ENCODE assay signal across 10 mouse cellular contexts in genomic region chr14:77783217-77783616, GRCm38 (mm10).
A peak's percentile ranks its signal among the peaks of the same experiment; 100 is the strongest.
DNase-seq lines count a peak whose midpoint lies in the region; ATAC-seq and TF ChIP-seq lines count a peak whose summit lies in the region.
"Had no signal": no experiment of that assay in that cellular context is flagged by ENCODE, and none has a peak within 500 bp of the region (broad histone marks: within the 10 kb centered on the region; RNA-seq: fewer than 3 reads in every experiment).

No protein-coding gene starts in this region.

- no peaks in the 10 kb centered on the region for H3K9me3 ChIP-seq in hindbrain, postnatal 0 days (ENCODE audit: low read length)
- no peaks in the 10 kb centered on the region for H3K9me3 ChIP-seq in hindbrain, embryonic 14.5 days (ENCODE audit: control insufficient read depth, low read length)
- H3K9me3 ChIP-seq: limb, embryonic 15.5 days; stomach, embryonic 15.5 days had no signal

- H3K36me3 ChIP-seq in hindbrain, postnatal 0 days (ENCODE audit: insufficient read depth, low read length), result no peaks in the 10 kb centered on the region
- H3K36me3 ChIP-seq in hindbrain, embryonic 14.5 days (replicated peaks; ENCODE audit: control insufficient read depth, insufficient read depth), result no peaks in the 10 kb centered on the region
- H3K36me3 ChIP-seq: limb, embryonic 15.5 days; stomach, embryonic 15.5 days had no signal

- DNase-seq in hindbrain, postnatal 0 days (ENCODE audit: low spot score), result no peak
- no peak for DNase-seq in hindbrain, embryonic 14.5 days (ENCODE audit: low spot score)
- DNase-seq in B cell, adult 2 months, result peak; percentile 41 to 48
- DNase-seq in R1 (ENCODE audit: low read depth, low spot score), result peak; percentile 46
- no peak for DNase-seq in adipocyte (ENCODE audit: low spot score)
- no peak for DNase-seq in right cerebral cortex, postnatal 36 days (ENCODE audit: low spot score in 2 of 2)
- no peak for DNase-seq in gastrocnemius, postnatal 25 days

- no peak for ATAC-seq in hindbrain, postnatal 0 days
- ATAC-seq in hindbrain, embryonic 14.5 days (ENCODE audit: low FRiP score), result no peak
- peak; percentile 65; the same call in 1 of the 2 replicates for ATAC-seq in megakaryocyte progenitor cell, adult 5-6 weeks (replicated peaks; ENCODE audit: poor library complexity)

- H3K27me3 ChIP-seq in hindbrain, postnatal 0 days (ENCODE audit: insufficient read depth, low read length), result no peaks in the 10 kb centered on the region
- H3K27me3 ChIP-seq in hindbrain, embryonic 14.5 days (ENCODE audit: control insufficient read depth, insufficient read depth, low read length), result no peaks in the 10 kb centered on the region
- H3K27me3 ChIP-seq: limb, embryonic 15.5 days; stomach, embryonic 15.5 days had no signal

- no peak overlapping the region for H3K4me2 ChIP-seq in hindbrain, postnatal 0 days (ENCODE audit: low read depth, low read length)
- no peak overlapping the region for H3K4me2 ChIP-seq in hindbrain, embryonic 14.5 days (replicated peaks)
- H3K4me2 ChIP-seq: limb, embryonic 15.5 days; stomach, embryonic 15.5 days had no signal

- H3K4me3 ChIP-seq in hindbrain, postnatal 0 days (ENCODE audit: low read length), result no peak overlapping the region
- H3K4me3 ChIP-seq in hindbrain, embryonic 14.5 days (replicated peaks; ENCODE audit: low read length), result no peak overlapping the region
- H3K4me3 ChIP-seq: limb, embryonic 15.5 days; stomach, embryonic 15.5 days had no signal

- TF ChIP-seq CTCF in hindbrain, postnatal 0 days (IDR thresholded peaks at IDR 0.05; ENCODE audit: low read depth), result peak; percentile 40

- H3K27ac ChIP-seq in hindbrain, postnatal 0 days, result no peak overlapping the region
- H3K27ac ChIP-seq in hindbrain, embryonic 14.5 days, result no peak overlapping the region
- H3K27ac ChIP-seq: limb, embryonic 15.5 days; stomach, embryonic 15.5 days had no signal

- H3K4me1 ChIP-seq in hindbrain, postnatal 0 days (ENCODE audit: insufficient read depth, low read length), result no peaks in the 10 kb centered on the region
- no peaks in the 10 kb centered on the region for H3K4me1 ChIP-seq in hindbrain, embryonic 14.5 days (replicated peaks; ENCODE audit: control insufficient read depth, insufficient read depth, low read length)
- H3K4me1 ChIP-seq: limb, embryonic 15.5 days; stomach, embryonic 15.5 days had no signal

- H3K9ac ChIP-seq in hindbrain, postnatal 0 days (replicated peaks; ENCODE audit: low read length), result no peak overlapping the region
- H3K9ac ChIP-seq in hindbrain, embryonic 14.5 days, result no peak overlapping the region
- H3K9ac ChIP-seq: limb, embryonic 15.5 days; stomach, embryonic 15.5 days had no signal

Comparison
In these comparisons a context has a peak if more than half of its experiments do, and no peak if none do; other contexts are left out.
1. DNase-seq: peak in B cell, adult 2 months (2 of 2) and R1 (single experiment); none in hindbrain, postnatal 0 days (single experiment), hindbrain, embryonic 14.5 days (single experiment), adipocyte (single experiment), right cerebral cortex, postnatal 36 days (0 of 2) and gastrocnemius, postnatal 25 days (single experiment).